Mouse (Mus musculus) bone marrow macrophage, adult 2 months (primary cell): ENCODE data around the gene Gm19426.

ENCODE experiments used
- CTCF ChIP-seq: IDR thresholded peaks from 2 replicates; pipeline ENCODE4 v1.5.1; 2012; ENCODE audit warnings: low read depth, mild to moderate bottlenecking, low read length, moderate library complexity
- POLR2A ChIP-seq: IDR thresholded peaks from 2 replicates; pipeline ENCODE4 v1.6.1; 2012; ENCODE audit warnings: mild to moderate bottlenecking, low read depth, low read length, borderline replicate concordance

DNA sequence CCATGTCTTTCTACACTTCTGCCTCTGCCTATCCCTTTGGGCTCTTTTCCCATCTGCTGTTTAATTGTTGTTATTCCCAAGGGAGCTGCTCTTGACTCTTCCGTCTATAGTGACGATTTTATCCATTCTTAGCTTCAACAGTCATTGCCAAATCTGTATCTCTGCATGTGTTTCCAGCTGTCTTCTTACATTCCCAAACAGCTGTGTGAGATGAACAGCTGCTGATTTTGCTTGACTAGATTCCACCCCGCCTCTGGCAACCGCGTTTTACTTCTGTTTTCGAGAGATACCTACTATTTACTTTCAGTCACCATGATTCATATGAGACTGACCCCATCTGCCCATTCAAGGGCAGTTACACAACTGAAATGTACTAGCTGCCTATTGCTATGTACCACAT, 6.7 kb upstream of the Gm19426 start:
- TF ChIP-seq CTCF = no peak
- TF ChIP-seq POLR2A = no peak
